Mouse (Mus musculus) lung, embryonic 16.5 days (tissue): ENCODE results near the gene Kif18b. TPM values are rescaled to one million over a fixed set of nuclear protein-coding genes. Genes with fewer than 3 reads are reported as not detected.
A peak's percentile ranks its signal among the peaks of the same experiment; 100 is the strongest.

Experiments used
- ATAC-seq: fragments of 200-750 bp; cut with Nextera tagmentation; 2 replicates; pipeline ENCODE4 v1.8.0; 2017; ENCODE audit warnings: low read depth, mild to moderate bottlenecking, moderate library complexity
- H3K27ac ChIP-seq: fragments of 300-500 bp; sonication (generic); 2 replicates; pipeline ENCODE4 v1.5.1; 2014; ENCODE audit warnings: mild to moderate bottlenecking, control low read depth, low read length
- H3K27me3 ChIP-seq: fragments of 300-500 bp; sonication (generic); 2 replicates; pipeline ENCODE4 v1.6.1; 2014; ENCODE audit warnings: low read depth, low read length, mixed read lengths; ENCODE audit not compliant: control insufficient read depth, insufficient read depth
- H3K36me3 ChIP-seq: fragments of 300-500 bp; sonication (generic); 2 replicates; pipeline ENCODE4 v1.6.1; 2014; ENCODE audit warnings: low read length; ENCODE audit not compliant: control insufficient read depth, insufficient read depth
- H3K4me1 ChIP-seq: fragments of 300-500 bp; sonication (generic); replicated peaks from 2 replicates; pipeline ENCODE4 v1.6.1; 2014; ENCODE audit warnings: low read length, mixed read lengths; ENCODE audit not compliant: control insufficient read depth, insufficient read depth
- H3K4me2 ChIP-seq: fragments of 300-500 bp; sonication (generic); 2 replicates; pipeline ENCODE4 v1.6.1; 2014; ENCODE audit warnings: low read depth, low read length, control low read depth
- H3K4me3 ChIP-seq: fragments of 300-500 bp; sonication (generic); 2 replicates; pipeline ENCODE4 v1.5.1; 2014; ENCODE audit warnings: mild to moderate bottlenecking, low read length, control low read depth
- H3K9ac ChIP-seq: fragments of 300-500 bp; sonication (generic); 2 replicates; pipeline ENCODE4 v1.6.1; 2014; ENCODE audit warnings: low read length, control low read depth
- H3K9me3 ChIP-seq: fragments of 300-500 bp; sonication (generic); 2 replicates; pipeline ENCODE4 v1.6.1; 2016; ENCODE audit warnings: low read length; ENCODE audit not compliant: control insufficient read depth
- WGBS: fragments of 180-500 bp; shearing (Covaris S2); extraction: QIAGEN DNeasy Blood & Tissue Kit; methylation state at CpG from one replicate; pipeline ENCODE4 v1.1.7; 2014; 5-methylcytosine and 5-hydroxymethylcytosine counted together
- polyA plus RNA-seq: library from polyadenylated mRNA; unstranded; fragments of >200 nt; fragmentation: Nextera tagmentation; extraction: Ambion mirVana; gene quantifications from 2 replicates; pipeline ENCODE4 v1.2.1, GENCODE M21; 2015

Kif18b gene
- 13.7 and 14.0 TPM in 2 replicates for polyA plus RNA-seq

GRCm38 (mm10) chr11:102924557-102925350 is at the start of gene Kif18b:
TSS of gene Kif18b (minus strand) at chr11:102925124.
- Histone ChIP-seq H3K4me3 (peak within 1 kb of the TSS; percentile 72), H3K9me3 (no peaks in the 10 kb centered on the region), H3K4me2 (peak within 1 kb of the TSS; percentile 76), H3K36me3 (no peaks in the 10 kb centered on the region), H3K27me3 (no peaks in the 10 kb centered on the region), H3K27ac (peak within 1 kb of the TSS; percentile 98), H3K4me1 (peaks cover 20% of the 10 kb centered on the region), H3K9ac (peak within 1 kb of the TSS; percentile 81)
- under 1% methylated on average over 62 of the region's 62 CpGs for WGBS
- ATAC-seq, result peak; percentile 98

- H3K4me2 ChIP-seq, result no peak overlapping the region
- no peaks in the 10 kb centered on the region for H3K36me3 ChIP-seq
- no peaks in the 10 kb centered on the region for H3K4me1 ChIP-seq
- H3K27me3 ChIP-seq, result no peaks in the 10 kb centered on the region
- no peak overlapping the region for H3K4me3 ChIP-seq
- ATAC-seq, result no peak
- no peaks in the 10 kb centered on the region for H3K9me3 ChIP-seq
- H3K27ac ChIP-seq, result no peak overlapping the region
- 46% methylated on average over 1 of the region's 1 CpGs for WGBS
- H3K9ac ChIP-seq, result no peak overlapping the region
Measured at GRCm38 (mm10) chr11:102972326-102972725, 47.4 kb upstream of the Kif18b start.

- Histone ChIP-seq H3K4me2 (no peak overlapping the region), H3K27me3 (no peaks in the 10 kb centered on the region), H3K36me3 (no peaks in the 10 kb centered on the region), H3K4me1 (no peaks in the 10 kb centered on the region), H3K9ac (no peak overlapping the region), H3K4me3 (no peak overlapping the region), H3K27ac (no peak overlapping the region), H3K9me3 (no peaks in the 10 kb centered on the region)
- no peak for ATAC-seq
- WGBS, result 23% methylated on average over 5 of the region's 5 CpGs
Measured at GRCm38 (mm10) chr11:102971604-102972003, 46.7 kb upstream of the Kif18b start.

DNA sequence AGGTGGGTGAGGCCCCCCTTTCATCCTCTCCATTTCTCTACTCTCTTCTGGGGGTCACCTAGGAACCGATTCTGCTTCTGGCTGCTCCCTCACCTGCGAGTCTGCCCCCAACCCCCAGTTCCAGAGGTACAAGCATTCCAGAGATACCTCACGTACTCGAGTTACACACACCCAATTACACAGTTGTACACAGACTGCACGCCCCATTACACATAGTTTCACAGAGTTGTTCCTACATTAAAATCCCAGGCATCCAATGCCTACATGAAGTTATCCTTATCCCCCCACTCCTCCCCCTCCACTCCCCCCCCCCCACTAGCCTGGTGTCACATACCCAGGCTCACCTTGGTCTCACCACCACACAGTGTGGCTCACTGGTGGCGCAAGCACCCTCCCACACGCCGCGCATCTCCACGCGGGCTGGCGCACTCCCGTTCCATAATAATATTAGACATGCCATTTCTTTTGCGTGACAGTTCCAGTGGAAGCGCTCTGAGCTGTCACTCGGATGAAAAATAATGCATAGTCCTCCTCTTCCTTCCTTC is 39.7 kb upstream of the Kif18b start:
- Histone ChIP-seq H3K9me3 (no peaks in the 10 kb centered on the region), H3K36me3 (no peaks in the 10 kb centered on the region), H3K4me1 (peaks cover 8% of the 10 kb centered on the region; the same call in 1 of the 2 replicates), H3K9ac (no peak overlapping the region), H3K27ac (no peak overlapping the region), H3K4me2 (no peak overlapping the region), H3K4me3 (no peak overlapping the region), H3K27me3 (no peaks in the 10 kb centered on the region; the same call in 1 of the 2 replicates)
- peak; percentile 80 for ATAC-seq
- WGBS, result 67% methylated on average over 16 of the region's 16 CpGs

- WGBS, result 25% methylated on average over 24 of the region's 24 CpGs
- H3K4me1 ChIP-seq, result peaks cover 8% of the 10 kb centered on the region; the same call in 1 of the 2 replicates
- no peaks in the 10 kb centered on the region; the same call in 1 of the 2 replicates for H3K27me3 ChIP-seq
- H3K9ac ChIP-seq, result peak overlapping the region; percentile 35; the same call in 1 of the 2 replicates
- H3K9me3 ChIP-seq, result no peaks in the 10 kb centered on the region
- H3K4me3 ChIP-seq, result no peak overlapping the region
- H3K36me3 ChIP-seq, result no peaks in the 10 kb centered on the region
- H3K4me2 ChIP-seq, result peak overlapping the region; percentile 17; the same call in 1 of the 2 replicates
- no peak overlapping the region for H3K27ac ChIP-seq
- ATAC-seq, result no peak
Measured at GRCm38 (mm10) chr11:102963855-102964546, 39.1 kb upstream of the Kif18b start.

GRCm38 (mm10) chr11:102963246-102963854 is 38.4 kb upstream of the Kif18b start:
- Histone ChIP-seq H3K4me3 (no peak overlapping the region), H3K4me1 (peaks cover 8% of the 10 kb centered on the region; the same call in 1 of the 2 replicates), H3K36me3 (no peaks in the 10 kb centered on the region), H3K27ac (no peak overlapping the region), H3K27me3 (no peaks in the 10 kb centered on the region; the same call in 1 of the 2 replicates), H3K9me3 (no peaks in the 10 kb centered on the region), H3K4me2 (peak overlapping the region; percentile 17; the same call in 1 of the 2 replicates), H3K9ac (0 out of 2 replicates have a peak overlapping the region, but pooled peaks have one; percentile 25)
- no peak for ATAC-seq
- 20% methylated on average over 16 of the region's 16 CpGs for WGBS

GRCm38 (mm10) chr11:102962861-102963245 is 37.9 kb upstream of the Kif18b start:
- WGBS, result 50% methylated on average over 7 of the region's 7 CpGs
- H3K4me2 ChIP-seq, result 0 out of 2 replicates have a peak overlapping the region, but pooled peaks have one; percentile 17
- H3K9ac ChIP-seq, result no peak overlapping the region

GRCm38 (mm10) chr11:102961082-102961481 is 36.2 kb upstream of the Kif18b start:
- H3K27me3 ChIP-seq, result peaks cover 2% of the 10 kb centered on the region; the same call in 1 of the 2 replicates
- no peak overlapping the region for H3K4me2 ChIP-seq
- H3K36me3 ChIP-seq, result no peaks in the 10 kb centered on the region
- no peak overlapping the region for H3K9ac ChIP-seq
- no peak overlapping the region for H3K27ac ChIP-seq
- WGBS, result 91% methylated on average over 4 of the region's 4 CpGs
- H3K4me1 ChIP-seq, result peaks cover 24% of the 10 kb centered on the region
- H3K4me3 ChIP-seq, result no peak overlapping the region
- H3K9me3 ChIP-seq, result no peaks in the 10 kb centered on the region
- ATAC-seq, result no peak

More at GRCm38 (mm10) chr11:102962861-102963245, 37.9 kb upstream of the Kif18b start:
- Histone ChIP-seq H3K4me1 (peaks cover 9% of the 10 kb centered on the region; the same call in 1 of the 2 replicates), H3K36me3 (no peaks in the 10 kb centered on the region), H3K4me3 (no peak overlapping the region), H3K27ac (no peak overlapping the region), H3K9me3 (no peaks in the 10 kb centered on the region), H3K27me3 (no peaks in the 10 kb centered on the region; the same call in 1 of the 2 replicates)
- ATAC-seq, result no peak
